Mouse (Mus musculus): ENCODE results near the gene Chka.

Gene Chka

GRCm38 (mm10) chr19:3851502-3851962 lies at the start of gene Chka:
TSS of gene Chka (plus strand) at chr19:3851773.
- DNase-seq (ENCODE audit: low read depth, low spot score) = peak; percentile 96

- DNase-seq (ENCODE audit: low read depth, low spot score) = no peak
Observed at GRCm38 (mm10) chr19:3805526-3805925, 46.0 kb upstream of the Chka start.

GRCm38 (mm10) chr19:3810536-3811233 lies 40.9 kb upstream of the Chka start:
- peak; percentile 74 for DNase-seq (ENCODE audit: low read depth, low spot score)

- no peak for DNase-seq (ENCODE audit: low read depth, low spot score)
Observed at GRCm38 (mm10) chr19:3814461-3814860, 37.1 kb upstream of the Chka start.

GRCm38 (mm10) chr19:3815824-3816223 lies 35.7 kb upstream of the Chka start:
- DNase-seq (ENCODE audit: low read depth, low spot score) = no peak

- no peak for DNase-seq (ENCODE audit: low read depth, low spot score)
Observed at GRCm38 (mm10) chr19:3819080-3819479, 32.5 kb upstream of the Chka start.

GRCm38 (mm10) chr19:3819899-3820444 lies 31.6 kb upstream of the Chka start:
- peak; percentile 52 for DNase-seq (ENCODE audit: low read depth, low spot score)

GRCm38 (mm10) chr19:3825044-3825443 lies 26.5 kb upstream of the Chka start:
- DNase-seq (ENCODE audit: low read depth, low spot score) = no peak

- DNase-seq (ENCODE audit: low read depth, low spot score) = peak; percentile 23
Observed at GRCm38 (mm10) chr19:3829863-3830262, 21.7 kb upstream of the Chka start.

- no peak for DNase-seq (ENCODE audit: low read depth, low spot score)
Observed at GRCm38 (mm10) chr19:3831716-3832115, 19.9 kb upstream of the Chka start.

GRCm38 (mm10) chr19:3832851-3833353 lies 18.7 kb upstream of the Chka start:
- DNase-seq (ENCODE audit: low read depth, low spot score) = peak; percentile 73

GRCm38 (mm10) chr19:3834301-3834700 lies 17.3 kb upstream of the Chka start:
- no peak for DNase-seq (ENCODE audit: low read depth, low spot score)

GRCm38 (mm10) chr19:3836791-3837190 lies 14.8 kb upstream of the Chka start:
- DNase-seq (ENCODE audit: low read depth, low spot score) = no peak

GRCm38 (mm10) chr19:3838931-3839330 lies 12.6 kb upstream of the Chka start:
- peak; percentile 78 for DNase-seq (ENCODE audit: low read depth, low spot score)

- DNase-seq (ENCODE audit: low read depth, low spot score) = peak; percentile 90
Observed at GRCm38 (mm10) chr19:3839686-3840085, 11.9 kb upstream of the Chka start.

- no peak for DNase-seq (ENCODE audit: low read depth, low spot score)
Observed at GRCm38 (mm10) chr19:3840214-3840651, 11.3 kb upstream of the Chka start.

- DNase-seq (ENCODE audit: low read depth, low spot score) = no peak
Observed at GRCm38 (mm10) chr19:3840685-3841084, 10.9 kb upstream of the Chka start.

GRCm38 (mm10) chr19:3842359-3843148 lies 9.0 kb upstream of the Chka start:
- DNase-seq (ENCODE audit: low read depth, low spot score) = no peak

GRCm38 (mm10) chr19:3843629-3844028 lies 7.9 kb upstream of the Chka start:
- DNase-seq (ENCODE audit: low read depth, low spot score) = no peak

GRCm38 (mm10) chr19:3844836-3845235 lies 6.7 kb upstream of the Chka start:
- no peak for DNase-seq (ENCODE audit: low read depth, low spot score)

- DNase-seq (ENCODE audit: low read depth, low spot score) = no peak
Observed at GRCm38 (mm10) chr19:3845339-3845738, 6.2 kb upstream of the Chka start.

GRCm38 (mm10) chr19:3845803-3846406 lies 5.7 kb upstream of the Chka start:
- no peak for DNase-seq (ENCODE audit: low read depth, low spot score)
